Mouse (Mus musculus): ENCODE measurements around the gene Timmdc1.

Timmdc1 gene

GRCm38 (mm10) chr16:38463305-38463704 is 59.2 kb downstream of the Timmdc1 start:
- DNase-seq (ENCODE audit: low spot score), result no peak

- DNase-seq (ENCODE audit: low spot score), result no peak
These were observed 60.3 kb downstream of the Timmdc1 start for GRCm38 (mm10) chr16:38462161-38462560.

- DNase-seq (ENCODE audit: low spot score), result no peak
These were observed 60.7 kb downstream of the Timmdc1 start for GRCm38 (mm10) chr16:38461749-38462148.

- no peak for DNase-seq (ENCODE audit: low spot score)
These were observed 62.5 kb downstream of the Timmdc1 start for GRCm38 (mm10) chr16:38459990-38460389.

- DNase-seq (ENCODE audit: low spot score), result no peak
These were observed 63.7 kb downstream of the Timmdc1 start for GRCm38 (mm10) chr16:38458600-38459280.

GRCm38 (mm10) chr16:38456812-38457567 is 65.5 kb downstream of the Timmdc1 start:
- no peak for DNase-seq (ENCODE audit: low spot score)

- DNase-seq (ENCODE audit: low spot score), result no peak
These were observed 66.7 kb downstream of the Timmdc1 start, which contains the start of gene Cd80 for GRCm38 (mm10) chr16:38455511-38456418. Gene Cd80 (plus strand): TSS chr16:38455561.

- DNase-seq (ENCODE audit: low spot score), result no peak
These were observed 67.8 kb downstream of the Timmdc1 start for GRCm38 (mm10) chr16:38454533-38455254.

GRCm38 (mm10) chr16:38453952-38454351 is 68.5 kb downstream of the Timmdc1 start:
- DNase-seq (ENCODE audit: low spot score), result no peak

- DNase-seq (ENCODE audit: low spot score), result no peak
These were observed 69.3 kb downstream of the Timmdc1 start for GRCm38 (mm10) chr16:38453203-38453553.

- peak; percentile 91 for DNase-seq (ENCODE audit: low spot score)
These were observed 69.8 kb downstream of the Timmdc1 start, which contains the start of gene Adprh for GRCm38 (mm10) chr16:38452442-38453202. Gene Adprh (minus strand): TSS chr16:38452703.

GRCm38 (mm10) chr16:38451421-38452205 is 70.8 kb downstream of the Timmdc1 start:
- no peak for DNase-seq (ENCODE audit: low spot score)

- no peak for DNase-seq (ENCODE audit: low spot score)
These were observed 71.8 kb downstream of the Timmdc1 start for GRCm38 (mm10) chr16:38450707-38451106.

- DNase-seq (ENCODE audit: low spot score), result no peak
These were observed 74.0 kb downstream of the Timmdc1 start for GRCm38 (mm10) chr16:38448458-38448857.
